Mouse (Mus musculus) lung, embryonic 15.5 days (tissue): ENCODE results near the gene Prph. TPM values are rescaled to one million over a fixed set of nuclear protein-coding genes. Genes with fewer than 3 reads are reported as not detected.

ENCODE experiments used
- microRNA-seq: library from miRNA; unstranded; fragments of <30 nt; microRNA quantifications from one replicate; pipeline ENCODE4, GENCODE M21; 2016
- polyA plus RNA-seq: library from polyadenylated mRNA; unstranded; fragments of >200 nt; fragmentation: Nextera tagmentation; extraction: Ambion mirVana; gene quantifications from 2 replicates; pipeline ENCODE4 v1.2.1, GENCODE M21; 2015

The Prph gene
- polyA plus RNA-seq, 1 experiment from 2014 or later, result 6.8 TPM

Small RNA genes lying within 50 kb of the gene (microRNA-seq; reads per million reads assigned to microRNA genes)
- 1.5 reads per million for gene Mir6960

Other genes with a start within 250 kb of the Prph start
- gene Ddn, start 245.7 kb upstream of the Prph start, polyA plus RNA-seq, result 0.04 TPM in 1 of 2 replicates, not detected in the other
- gene Prkag1, start 223.7 kb upstream of the Prph start, polyA plus RNA-seq, result 105 and 113 TPM in 2 replicates
- gene Kmt2d, start 184.0 kb upstream of the Prph start, polyA plus RNA-seq, result 11.1 and 12.5 TPM in 2 replicates
- gene Rhebl1, start 160.6 kb upstream of the Prph start, polyA plus RNA-seq, result 9.9 and 11.6 TPM in 2 replicates
- 2.3 and 2.8 TPM in 2 replicates for gene Dhh, start 156.6 kb upstream of the Prph start, polyA plus RNA-seq
- gene Lmbr1l, start 136.9 kb upstream of the Prph start, polyA plus RNA-seq, result 14.8 and 15.8 TPM in 2 replicates
- gene Tuba1b, start 120.6 kb upstream of the Prph start, polyA plus RNA-seq, result 1,916 and 1,998 TPM in 2 replicates
- not detected in 2 replicates for gene Gm49450, start 101.6 kb upstream of the Prph start, polyA plus RNA-seq
- gene Tuba1a, start 101.5 kb upstream of the Prph start, polyA plus RNA-seq, result 1,060 and 1,067 TPM in 2 replicates
- 211 and 224 TPM in 2 replicates for gene Tuba1c, start 25.3 kb upstream of the Prph start, polyA plus RNA-seq
- gene Troap, start 19.4 kb downstream of the Prph start, polyA plus RNA-seq, result 35.4 and 41.9 TPM in 2 replicates
- not detected in 2 replicates for gene C1ql4, start 32.6 kb downstream of the Prph start, polyA plus RNA-seq
- 1.7 and 1.9 TPM in 2 replicates for gene Dnajc22, start 38.0 kb downstream of the Prph start, polyA plus RNA-seq
- gene Spats2, start 70.7 kb downstream of the Prph start, polyA plus RNA-seq, result 37.8 and 38.9 TPM in 2 replicates
- gene Kcnh3, start 169.7 kb downstream of the Prph start, polyA plus RNA-seq, result 0.65 and 0.79 TPM in 2 replicates
- gene Mcrs1, start 196.8 kb downstream of the Prph start, polyA plus RNA-seq, result 141 TPM in 2 replicates
- gene Prpf40b, start 239.9 kb downstream of the Prph start, polyA plus RNA-seq, result 55.1 and 55.3 TPM in 2 replicates
- 0.05 and 0.35 TPM in 2 replicates for gene Fam186b, start 240.7 kb downstream of the Prph start, polyA plus RNA-seq